Mouse (Mus musculus) megakaryocyte, embryonic 14.5 days (primary cell): ENCODE measurements at regions not wholly inside any gene's neighbourhood (a gene's known extent, or its start where the extent isn't known, plus 50 kb on each side); places are given as distances from the start of the nearest gene placed in this dataset.

Experiments
- FLI1 ChIP-seq: IDR thresholded peaks from 2 replicates; pipeline ENCODE4 v1.6.1; 2012; ENCODE audit warnings: low read length, inconsistent platforms, mixed read lengths
- GATA1 ChIP-seq: IDR thresholded peaks from 3 replicates; pipeline ENCODE4 v1.6.1; 2012; ENCODE audit warnings: mixed read lengths, low read length, inconsistent platforms, borderline replicate concordance

- TF ChIP-seq GATA1 (no peak), FLI1 (no peak)
These were observed 274.2 kb downstream of the Cdh26 start for GRCm38 (mm10) chr2:178704510-178704909.
